Mouse (Mus musculus): Measurements from ENCODE around the gene Irf2bp1. TPM values are rescaled to one million over a fixed set of nuclear protein-coding genes. Genes with fewer than 3 reads are reported as not detected.

Irf2bp1 gene
- total RNA-seq, 2 experiments from 2014 or later, result 44.3 to 49.1 TPM

GRCm38 (mm10) chr7:19024581-19025255, 20.9 kb downstream of the Irf2bp1 start:
- DNase-seq (ENCODE audit: low spot score in 2 of 2), result no peak

- DNase-seq (ENCODE audit: low spot score in 2 of 2), result no peak
Observed at GRCm38 (mm10) chr7:19028067-19028466, 24.2 kb downstream of the Irf2bp1 start.

- no peak for DNase-seq (ENCODE audit: low spot score in 2 of 2)
Observed at GRCm38 (mm10) chr7:19029084-19029653, 25.3 kb downstream of the Irf2bp1 start.

GRCm38 (mm10) chr7:19031641-19032040, 27.8 kb downstream of the Irf2bp1 start:
- DNase-seq (ENCODE audit: low spot score in 2 of 2), result no peak

- DNase-seq (ENCODE audit: low spot score in 2 of 2), result no peak
Observed at GRCm38 (mm10) chr7:19044616-19045015, 40.8 kb downstream of the Irf2bp1 start.

GRCm38 (mm10) chr7:19046286-19047069, 42.6 kb downstream of the Irf2bp1 start:
- no peak for DNase-seq (ENCODE audit: low spot score in 2 of 2)

DNA sequence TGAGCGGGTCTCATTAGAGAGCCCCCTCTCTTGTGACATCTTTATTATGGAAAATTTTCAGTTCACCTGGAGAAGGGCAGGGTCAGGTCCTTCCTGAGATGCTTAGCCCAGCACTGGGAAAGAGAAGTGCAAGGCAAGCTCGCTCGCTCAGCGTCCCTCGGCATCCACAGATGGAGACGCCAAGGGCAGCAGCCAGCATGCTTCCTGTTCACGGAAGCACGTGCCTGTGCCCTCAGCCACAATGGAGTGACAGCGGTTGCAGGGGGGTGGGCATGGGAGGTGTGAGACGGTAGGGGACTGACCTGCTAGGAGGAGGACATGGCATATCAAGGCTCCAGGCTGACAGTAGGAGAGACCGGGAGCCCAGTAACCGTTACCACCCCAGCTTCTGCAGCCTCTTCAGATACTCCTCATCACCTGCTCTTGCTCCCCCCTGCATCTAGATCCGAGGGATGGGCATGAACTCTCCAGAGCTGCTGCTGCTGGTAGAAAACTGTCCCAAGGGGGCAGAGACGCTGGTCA, 44.2 kb downstream of the Irf2bp1 start:
- DNase-seq (ENCODE audit: low spot score in 2 of 2), result no peak

DNA sequence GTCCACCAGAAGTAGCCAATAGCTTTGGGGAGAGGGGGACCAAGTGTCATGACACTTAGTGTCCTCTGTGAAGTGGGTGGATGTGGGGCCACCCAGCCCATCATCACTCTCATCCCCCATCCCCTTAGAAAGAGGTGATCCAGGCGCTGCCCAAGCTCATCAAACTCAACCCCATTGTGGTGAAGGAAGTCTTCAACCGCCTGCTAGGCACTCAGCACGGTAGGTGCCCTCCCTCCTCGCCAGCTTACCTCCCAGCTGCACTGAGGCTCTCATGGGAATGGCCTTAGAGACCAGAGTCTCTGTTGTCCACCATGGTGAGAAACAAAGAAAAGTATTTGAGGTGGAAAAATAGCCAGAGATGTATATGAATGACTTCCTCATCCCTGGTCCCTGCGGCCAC, 45.4 kb downstream of the Irf2bp1 start:
- no peak for DNase-seq (ENCODE audit: low spot score in 2 of 2)

- DNase-seq (ENCODE audit: low spot score in 2 of 2), result no peak
Observed at GRCm38 (mm10) chr7:19050172-19050571, 46.3 kb downstream of the Irf2bp1 start.

GRCm38 (mm10) chr7:19051161-19051560, 47.3 kb downstream of the Irf2bp1 start:
- DNase-seq (ENCODE audit: low spot score in 2 of 2), result no peak

GRCm38 (mm10) chr7:19052345-19053135, 48.7 kb downstream of the Irf2bp1 start:
- no peak for DNase-seq (ENCODE audit: low spot score in 2 of 2)

DNA sequence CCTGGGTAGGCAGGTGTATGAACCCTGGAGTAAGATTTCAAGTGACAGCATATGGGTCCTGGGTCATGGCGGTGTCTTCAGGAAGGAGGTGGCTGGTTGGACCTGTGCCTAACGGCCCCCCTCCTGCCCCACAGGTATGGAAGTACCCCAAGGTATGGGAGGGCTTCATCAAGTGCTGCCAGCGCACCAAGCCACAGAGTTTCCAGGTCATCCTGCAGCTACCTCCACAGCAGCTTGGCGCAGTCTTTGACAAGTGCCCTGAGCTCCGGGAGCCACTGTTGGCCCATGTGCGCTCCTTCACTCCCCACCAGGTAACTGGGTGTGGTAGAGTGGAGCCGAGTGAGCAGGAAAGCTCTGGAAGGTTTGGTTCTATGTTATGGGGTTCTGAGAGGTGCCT, 49.3 kb downstream of the Irf2bp1 start:
- no peak for DNase-seq (ENCODE audit: low spot score in 2 of 2)

- DNase-seq (ENCODE audit: low spot score in 2 of 2), result no peak
Observed at GRCm38 (mm10) chr7:19054047-19054776, 50.4 kb downstream of the Irf2bp1 start, which contains the start of gene Rsph6a. Rsph6a (plus strand) TSS chr7:19054690.

GRCm38 (mm10) chr7:19054777-19055076, 50.9 kb downstream of the Irf2bp1 start:
- DNase-seq (ENCODE audit: low spot score in 2 of 2), result no peak

DNA sequence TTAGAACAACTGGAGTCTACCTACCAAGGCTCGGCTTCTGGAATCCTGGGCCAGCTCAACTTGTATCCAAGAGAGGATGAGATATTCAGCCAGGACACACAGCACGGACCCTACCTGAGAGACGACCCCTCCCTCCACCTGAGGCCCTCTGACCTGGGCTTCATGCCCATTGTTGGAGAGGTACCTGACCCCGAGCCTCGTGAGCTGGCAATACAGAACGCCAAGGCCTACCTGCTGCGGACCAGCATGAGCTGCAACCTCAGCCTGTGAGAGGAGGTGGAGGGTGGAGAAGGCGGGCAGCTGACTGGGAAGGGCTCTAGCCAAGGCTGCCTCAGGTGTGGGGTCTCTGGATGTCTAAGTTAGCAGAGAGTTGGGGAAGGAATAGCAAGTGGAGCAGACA, 51.3 kb downstream of the Irf2bp1 start:
- DNase-seq (ENCODE audit: low spot score in 2 of 2), result no peak

Other genes with a start within 250 kb of the Irf2bp1 start
- not detected for gene Psg19, start 205.5 kb upstream of the Irf2bp1 start, total RNA-seq (2021)
- not detected for gene Psg17, start 182.4 kb upstream of the Irf2bp1 start, total RNA-seq (2021)
- 1 to 10 TPM; 5.1 to 8.1 TPM for gene Mill2, start 164.1 kb upstream of the Irf2bp1 start, total RNA-seq (2021)
- 10 to 100 TPM in 1 of 2 experiments, 1 to 10 TPM in 1; 7.2 to 12.0 TPM for gene Pglyrp1, start 132.7 kb upstream of the Irf2bp1 start, total RNA-seq (2021)
- 10 to 100 TPM; 16.5 to 19.2 TPM for gene Ccdc61, start 93.6 kb upstream of the Irf2bp1 start, total RNA-seq (2021)
- gene Nova2, start 78.2 kb upstream of the Irf2bp1 start, total RNA-seq (2021), result 1 to 10 TPM; 7.8 to 8.2 TPM
- gene Nanos2, start 16.6 kb upstream of the Irf2bp1 start, total RNA-seq (2021), result under 1 TPM in 1 of 2 experiments, not detected in 1; 0.20 TPM
- gene Mypop, start 12.8 kb upstream of the Irf2bp1 start, total RNA-seq (2021), result 1 to 10 TPM; 7.2 to 8.3 TPM
- gene Foxa3, start 19.5 kb downstream of the Irf2bp1 start, total RNA-seq (2021), result 1 to 10 TPM in 1 of 2 experiments, under 1 TPM in 1; 0.50 to 4.5 TPM
- gene Sympk, start 20.3 kb downstream of the Irf2bp1 start, total RNA-seq (2021), result 100 to 1,000 TPM; 109 to 119 TPM
- gene Rsph6a, start 50.6 kb downstream of the Irf2bp1 start, total RNA-seq (2021), result not detected
- gene Dmwd, start 72.2 kb downstream of the Irf2bp1 start, total RNA-seq (2021), result 10 to 100 TPM; 67.0 to 70.3 TPM
- 10 to 100 TPM; 70.0 to 74.7 TPM for gene Dmpk, start 79.8 kb downstream of the Irf2bp1 start, total RNA-seq (2021)
- gene Six5, start 90.5 kb downstream of the Irf2bp1 start, total RNA-seq (2021), result 10 to 100 TPM; 23.4 to 25.3 TPM
- under 1 TPM; 0.59 to 0.98 TPM for gene Gm4969, start 114.3 kb downstream of the Irf2bp1 start, total RNA-seq (2021)
- 10 to 100 TPM; 13.7 to 14.6 TPM for gene Fbxo46, start 115.8 kb downstream of the Irf2bp1 start, total RNA-seq (2021)
- gene Qpctl, start 145.2 kb downstream of the Irf2bp1 start, total RNA-seq (2021), result 10 to 100 TPM; 16.1 TPM
- gene Snrpd2, start 145.7 kb downstream of the Irf2bp1 start, total RNA-seq (2021), result 100 to 1,000 TPM; 111 to 116 TPM
- gene Gipr, start 162.1 kb downstream of the Irf2bp1 start, total RNA-seq (2021), result 1 to 10 TPM; 1.9 to 2.5 TPM
- gene Eml2, start 172.4 kb downstream of the Irf2bp1 start, total RNA-seq (2021), result 10 to 100 TPM; 44.8 to 46.7 TPM
- gene Gpr4, start 208.5 kb downstream of the Irf2bp1 start, total RNA-seq (2021), result 1 to 10 TPM; 4.5 to 4.8 TPM
- gene Opa3, start 224.3 kb downstream of the Irf2bp1 start, total RNA-seq (2021), result 10 to 100 TPM; 23.6 to 24.1 TPM

All from adrenal gland, postnatal 4 days (tissue).